Mouse (Mus musculus) liver, postnatal 0 days (tissue): ENCODE data around the gene Lpcat1. TPM values are rescaled to one million over a fixed set of nuclear protein-coding genes. Genes with fewer than 3 reads are reported as not detected.

Experiments
- ATAC-seq: fragments of 200-750 bp; cut with Nextera tagmentation; 2 replicates; pipeline ENCODE4 v1.8.0; 2017; ENCODE audit warnings: mild to moderate bottlenecking, moderate library complexity
- DNase-seq: peaks from one replicate; pipeline ENCODE4 v3.0.0-alpha.2; 2016
- H3K27ac ChIP-seq: fragments of 300-500 bp; sonication (generic); 2 replicates; pipeline ENCODE4 v1.5.1; 2014; ENCODE audit warnings: antibody characterized with exemption, moderate library complexity, mild to moderate bottlenecking, low read depth
- H3K27me3 ChIP-seq: fragments of 300-500 bp; sonication (generic); 2 replicates; pipeline ENCODE4 v1.6.1; 2014; ENCODE audit warnings: low read length, control low read depth, mixed read lengths; ENCODE audit not compliant: insufficient read depth
- H3K36me3 ChIP-seq: fragments of 300-500 bp; sonication (generic); replicated peaks from 2 replicates; pipeline ENCODE4 v1.6.1; 2014; ENCODE audit warnings: mild to moderate bottlenecking, control low read depth, low read length, moderate library complexity, mixed read lengths; ENCODE audit not compliant: insufficient read depth
- H3K4me1 ChIP-seq: fragments of 300-500 bp; sonication (generic); 2 replicates; pipeline ENCODE4 v1.6.1; 2014; ENCODE audit warnings: antibody characterized with exemption, mild to moderate bottlenecking, control low read depth; ENCODE audit not compliant: insufficient read depth
- H3K4me2 ChIP-seq: fragments of 300-500 bp; sonication (generic); 2 replicates; pipeline ENCODE4 v1.6.1; 2014; ENCODE audit warnings: low read depth, mild to moderate bottlenecking, low read length, moderate library complexity, mixed read lengths
- H3K4me3 ChIP-seq: fragments of 300-500 bp; sonication (generic); 2 replicates; pipeline ENCODE4 v1.5.1; 2014; ENCODE audit warnings: low read depth, low read length
- H3K9ac ChIP-seq: fragments of 300-500 bp; sonication (generic); replicated peaks from 2 replicates; pipeline ENCODE4 v1.6.1; 2014; ENCODE audit warnings: mild to moderate bottlenecking, moderate library complexity
- H3K9me3 ChIP-seq: fragments of 300-500 bp; sonication (generic); 2 replicates; pipeline ENCODE4 v1.6.1; 2016; ENCODE audit warnings: mild to moderate bottlenecking, control low read depth, low read length, mixed read lengths
- CTCF ChIP-seq: sonication (generic); IDR thresholded peaks from 2 replicates; pipeline ENCODE4 v1.5.1; 2016; ENCODE audit warnings: antibody characterized with exemption, low read depth
- EP300 ChIP-seq: IDR thresholded peaks from 2 replicates; pipeline ENCODE4 v1.6.1; 2016; ENCODE audit warnings: antibody characterized with exemption, low read depth, mild to moderate bottlenecking
- WGBS: fragments of 180-500 bp; shearing (Covaris S2); extraction: QIAGEN DNeasy Blood & Tissue Kit; methylation state at CpG from one replicate; pipeline ENCODE4 v1.1.7; 2014; ENCODE audit not compliant: insufficient replicate concordance; 5-methylcytosine and 5-hydroxymethylcytosine counted together
- polyA plus RNA-seq: library from polyadenylated mRNA; unstranded; fragments of >200 nt; fragmentation: Nextera tagmentation; extraction: Ambion mirVana; gene quantifications from 2 replicates; pipeline ENCODE4 v1.2.1, GENCODE M21; 2015

Gene Lpcat1
- polyA plus RNA-seq, 1 experiment from 2014 or later: 32.4 TPM

DNA sequence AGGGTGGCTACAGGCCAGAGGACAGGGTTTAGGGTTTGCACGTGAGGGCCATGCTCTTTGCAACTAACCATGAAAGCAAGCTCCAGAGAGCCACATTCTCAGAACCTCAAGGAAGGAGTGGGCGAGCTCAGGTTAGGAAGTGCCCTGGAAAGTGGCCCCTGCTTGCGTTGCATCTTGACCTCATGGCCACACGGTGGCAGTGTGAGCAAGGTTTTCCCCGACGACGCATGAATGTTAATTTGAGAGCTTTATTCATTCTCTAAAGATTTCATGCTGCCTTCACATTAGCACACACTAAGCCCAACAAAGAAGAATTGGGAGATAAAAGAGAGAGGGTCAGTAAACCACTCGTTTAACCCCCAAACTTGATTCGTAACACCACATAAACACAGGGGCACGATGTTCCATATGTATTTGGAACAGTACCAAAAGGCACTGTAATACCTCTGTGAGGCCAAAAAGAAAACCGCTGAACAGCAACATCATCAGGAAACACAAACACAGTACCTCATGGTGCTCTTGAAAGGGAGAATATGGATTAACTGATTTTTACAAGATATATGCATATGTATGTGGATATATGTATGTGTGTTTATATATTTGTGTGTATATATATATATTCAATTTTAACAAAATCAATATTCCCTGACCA is 41.0 kb upstream of the Lpcat1 start:
- H3K27ac ChIP-seq: no peak overlapping the region
- H3K4me1 ChIP-seq: no peaks in the 10 kb centered on the region
- no peaks in the 10 kb centered on the region for H3K9me3 ChIP-seq
- DNase-seq (peak; percentile 81), ATAC-seq (0 out of 2 replicates have a peak, but pooled peaks have one; percentile 47)
- 18% methylated on average over 11 of the region's 11 CpGs for WGBS
- TF ChIP-seq CTCF (peak; percentile 95), EP300 (no peak)
- no peak overlapping the region for H3K9ac ChIP-seq
- H3K27me3 ChIP-seq: 0 out of 2 replicates have a peak, but pooled peaks cover 5% of the 10 kb centered on the region
- H3K4me2 ChIP-seq: no peak overlapping the region
- H3K36me3 ChIP-seq: no peaks in the 10 kb centered on the region
- no peak overlapping the region for H3K4me3 ChIP-seq

- DNase-seq (no peak), ATAC-seq (no peak)
- Histone ChIP-seq H3K27ac (no peak overlapping the region), H3K4me1 (no peaks in the 10 kb centered on the region), H3K4me3 (no peak overlapping the region), H3K9me3 (no peaks in the 10 kb centered on the region), H3K9ac (no peak overlapping the region), H3K36me3 (no peaks in the 10 kb centered on the region), H3K27me3 (0 out of 2 replicates have a peak, but pooled peaks cover 5% of the 10 kb centered on the region), H3K4me2 (no peak overlapping the region)
- 82% methylated on average over 4 of the region's 4 CpGs for WGBS
- no peak for TF ChIP-seq EP300
Measured at GRCm38 (mm10) chr13:73426587-73426986, 40.4 kb upstream of the Lpcat1 start.

DNA sequence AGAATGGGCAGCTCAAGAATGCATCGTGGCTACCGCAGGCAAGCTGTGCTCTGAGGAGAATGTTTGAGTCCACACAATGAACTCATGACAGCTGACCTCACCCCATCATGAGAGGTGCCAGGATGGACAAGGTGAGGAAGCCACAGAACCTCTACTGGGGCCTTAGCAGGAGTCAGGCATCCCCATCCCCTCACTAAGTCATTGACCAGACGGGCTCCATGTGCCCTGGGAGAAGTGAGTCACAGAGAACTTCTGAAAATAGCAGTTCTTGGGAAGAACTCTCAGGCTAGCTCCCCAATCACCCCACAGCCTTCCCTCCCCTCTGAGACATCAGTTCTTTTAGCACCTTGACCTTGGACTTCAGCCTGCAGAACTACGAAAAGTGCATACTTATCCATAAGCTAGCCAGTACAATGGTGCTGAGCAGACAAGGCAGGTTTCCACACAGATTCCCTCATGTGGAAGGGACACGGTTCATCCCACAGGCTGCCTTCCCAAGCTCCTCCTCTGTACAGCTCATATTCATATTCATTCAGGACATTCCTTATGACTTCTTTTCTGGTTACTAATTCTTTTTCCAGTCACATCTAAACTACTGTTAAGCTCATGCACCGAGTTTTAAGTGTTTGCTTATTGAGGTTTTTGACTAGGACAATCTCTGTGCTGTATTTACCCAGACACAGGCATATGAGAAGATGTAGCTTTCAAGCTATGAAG is 37.2 kb upstream of the Lpcat1 start:
- Histone ChIP-seq H3K27ac (no peak overlapping the region), H3K27me3 (no peaks in the 10 kb centered on the region), H3K9ac (no peak overlapping the region), H3K36me3 (no peaks in the 10 kb centered on the region), H3K4me3 (no peak overlapping the region), H3K4me1 (peaks cover 14% of the 10 kb centered on the region), H3K9me3 (no peaks in the 10 kb centered on the region), H3K4me2 (no peak overlapping the region)
- TF ChIP-seq EP300 (no peak), CTCF (no peak)
- 82% methylated on average over 6 of the region's 6 CpGs for whole genome bisulfite sequencing
- DNase-seq (no peak), ATAC-seq (no peak)

- ATAC-seq: no peak
- no peak overlapping the region for H3K4me3 ChIP-seq
- H3K9me3 ChIP-seq: no peaks in the 10 kb centered on the region
- 69% methylated on average over 7 of the region's 7 CpGs for WGBS
- no peaks in the 10 kb centered on the region for H3K27me3 ChIP-seq
- H3K4me2 ChIP-seq: no peak overlapping the region
- peak; percentile 52 for TF ChIP-seq CTCF
- TF ChIP-seq EP300: no peak
- no peak for DNase-seq
- no peak overlapping the region for H3K9ac ChIP-seq
- H3K4me1 ChIP-seq: peaks cover 18% of the 10 kb centered on the region
- H3K36me3 ChIP-seq: no peaks in the 10 kb centered on the region
- no peak overlapping the region for H3K27ac ChIP-seq
Measured at GRCm38 (mm10) chr13:73432466-73433149, 34.4 kb upstream of the Lpcat1 start.

- Histone ChIP-seq H3K36me3 (no peaks in the 10 kb centered on the region), H3K9me3 (no peaks in the 10 kb centered on the region), H3K9ac (peak overlapping the region; percentile 27; the same call in 1 of the 2 replicates), H3K27ac (no peak overlapping the region), H3K4me1 (peaks cover 18% of the 10 kb centered on the region), H3K4me3 (no peak overlapping the region), H3K27me3 (no peaks in the 10 kb centered on the region), H3K4me2 (0 out of 2 replicates have a peak overlapping the region, but pooled peaks have one; percentile 5)
- WGBS: 52% methylated on average over 15 of the region's 15 CpGs
- no peak for DNase-seq
- peak; percentile 68 for ATAC-seq
- TF ChIP-seq CTCF: no peak
- no peak for TF ChIP-seq EP300
Measured at GRCm38 (mm10) chr13:73433681-73434535, 33.1 kb upstream of the Lpcat1 start.
